Mouse (Mus musculus) embryo, embryonic 11.5 days (tissue): ENCODE results near the gene Rnase1.
"Not testable (repeated sequence)": the region's sequence is repeated elsewhere in the genome, so short reads cannot be mapped to it uniquely, and the experiment has no call there.

ENCODE experiments used
- DNase-seq: peaks from one replicate; pipeline ENCODE4 v3.0.0-alpha.2; 2012; ENCODE audit warnings: low read depth, low spot score

Gene Rnase1

GRCm38 (mm10) chr14:51140342-51140741 lies 6.2 kb downstream of the Rnase1 start:
- no peak for DNase-seq

- DNase-seq, result no peak
These were observed 14.2 kb downstream of the Rnase1 start for GRCm38 (mm10) chr14:51132372-51132771.

DNA sequence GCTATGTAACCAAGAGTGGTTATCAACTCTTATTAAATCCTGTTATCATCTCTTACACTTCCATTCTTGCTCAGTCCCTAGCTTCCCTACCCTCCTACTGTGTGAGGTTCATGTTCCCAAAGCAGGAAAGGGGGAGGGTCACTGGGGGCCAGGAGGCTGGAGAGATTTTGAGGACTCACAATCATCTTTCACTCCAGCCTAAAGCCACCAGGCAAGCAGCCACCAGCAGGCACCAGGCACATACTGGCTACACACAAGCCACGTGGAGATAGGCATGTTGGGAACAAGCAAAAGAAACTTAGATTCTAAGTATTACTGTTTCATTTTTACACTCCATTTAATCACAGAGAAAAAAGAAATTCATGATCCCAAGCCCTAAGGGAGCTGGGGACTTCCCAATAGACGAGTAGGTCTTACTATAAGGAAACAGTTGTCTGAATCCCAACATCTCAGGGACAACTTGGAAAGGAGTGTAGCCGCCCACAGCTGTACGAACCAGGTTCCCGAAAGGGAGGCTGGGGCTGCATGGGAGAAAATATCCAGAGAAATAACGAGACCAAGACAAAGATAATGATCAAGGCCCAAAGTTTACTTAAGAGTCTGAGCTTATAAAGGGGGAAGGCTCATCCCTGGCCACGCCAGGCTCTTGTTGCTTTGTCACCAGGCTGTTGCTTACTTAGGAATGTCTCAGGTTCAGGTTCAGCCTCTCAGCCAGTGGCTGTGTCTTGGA lies 15.3 kb downstream of the Rnase1 start:
- no peak for DNase-seq

GRCm38 (mm10) chr14:51130315-51130940 lies 16.2 kb downstream of the Rnase1 start:
- no peak for DNase-seq

DNA sequence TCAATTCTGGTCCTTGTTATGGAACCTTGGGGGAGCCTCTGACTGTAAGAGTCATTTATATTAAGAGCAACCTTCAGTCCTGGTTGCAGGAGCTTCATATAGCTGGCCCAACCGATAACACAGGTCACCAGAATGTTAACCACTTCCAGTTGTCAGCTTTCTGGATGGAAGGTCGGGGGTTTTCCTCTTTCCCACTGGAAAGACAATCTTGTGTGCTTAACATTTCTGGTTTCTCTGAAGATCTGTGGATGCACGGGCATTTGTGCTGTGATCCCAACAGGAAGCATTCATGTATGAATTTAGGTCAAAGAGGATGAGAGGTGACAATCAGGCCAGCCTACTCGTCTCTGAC lies 17.0 kb downstream of the Rnase1 start:
- DNase-seq, result no peak

GRCm38 (mm10) chr14:51128775-51129623 lies 17.6 kb downstream of the Rnase1 start:
- no peak for DNase-seq

- DNase-seq, result no peak
These were observed 18.8 kb downstream of the Rnase1 start for GRCm38 (mm10) chr14:51127648-51128258.

DNA sequence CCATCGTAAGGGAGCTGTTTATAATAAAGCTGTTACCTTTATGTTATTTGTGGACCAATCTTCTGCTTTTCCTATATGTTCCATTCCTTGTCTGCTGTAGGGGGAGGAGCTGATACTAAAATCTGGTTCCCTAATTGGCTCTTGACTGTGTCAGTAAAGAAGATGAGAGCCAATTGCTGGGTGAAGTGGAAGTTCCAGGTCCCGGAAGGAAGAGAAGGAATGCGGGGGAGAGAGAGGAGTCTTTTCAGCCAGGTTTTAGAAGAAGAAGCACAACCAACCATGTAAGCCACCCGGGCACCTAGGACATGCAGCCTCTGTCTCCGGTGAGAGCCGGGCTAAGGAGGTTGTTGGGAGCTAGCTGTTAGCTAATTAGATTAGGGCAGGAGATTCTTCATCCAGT lies 20.9 kb downstream of the Rnase1 start:
- no peak for DNase-seq

DNA sequence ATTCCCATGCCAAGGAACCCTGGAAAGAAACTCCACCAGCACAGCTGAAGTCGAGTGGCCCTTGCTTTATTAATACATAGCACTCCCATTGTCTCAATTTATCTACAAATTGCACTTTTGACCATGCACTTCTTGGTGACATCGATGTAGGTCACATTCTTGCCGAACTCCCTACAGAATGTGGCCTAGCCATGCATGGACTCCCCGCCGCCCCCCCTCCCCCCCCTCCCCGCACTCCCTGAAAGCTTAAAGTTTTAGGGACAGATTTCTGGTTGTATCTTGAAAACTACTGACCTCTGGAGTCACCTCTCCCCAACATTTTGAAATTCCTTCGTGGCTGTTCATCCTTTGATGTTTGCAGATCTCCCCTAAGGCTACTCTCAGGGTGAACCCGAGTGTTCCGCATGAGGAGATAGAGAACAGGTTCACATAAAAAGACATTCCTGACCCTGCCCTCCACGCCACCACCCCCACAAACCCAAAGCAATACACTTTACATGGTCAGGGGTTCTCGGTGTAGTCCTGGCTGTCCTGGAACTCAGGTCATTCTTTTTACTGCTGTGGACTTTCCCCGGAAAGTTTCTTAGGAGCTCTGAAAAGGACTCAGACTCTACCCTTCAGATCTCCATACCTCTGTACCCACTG lies 32.5 kb downstream of the Rnase1 start, which contains the start of gene Eddm3b:
Gene Eddm3b, plus strand, starts transcription at position 511 of the 645 bp plus-strand sequence.
- no peak for DNase-seq

- DNase-seq, result no peak
These were observed 33.1 kb downstream of the Rnase1 start for GRCm38 (mm10) chr14:51113476-51113875.

GRCm38 (mm10) chr14:51111966-51112365 lies 34.6 kb downstream of the Rnase1 start:
- no peak for DNase-seq

DNA sequence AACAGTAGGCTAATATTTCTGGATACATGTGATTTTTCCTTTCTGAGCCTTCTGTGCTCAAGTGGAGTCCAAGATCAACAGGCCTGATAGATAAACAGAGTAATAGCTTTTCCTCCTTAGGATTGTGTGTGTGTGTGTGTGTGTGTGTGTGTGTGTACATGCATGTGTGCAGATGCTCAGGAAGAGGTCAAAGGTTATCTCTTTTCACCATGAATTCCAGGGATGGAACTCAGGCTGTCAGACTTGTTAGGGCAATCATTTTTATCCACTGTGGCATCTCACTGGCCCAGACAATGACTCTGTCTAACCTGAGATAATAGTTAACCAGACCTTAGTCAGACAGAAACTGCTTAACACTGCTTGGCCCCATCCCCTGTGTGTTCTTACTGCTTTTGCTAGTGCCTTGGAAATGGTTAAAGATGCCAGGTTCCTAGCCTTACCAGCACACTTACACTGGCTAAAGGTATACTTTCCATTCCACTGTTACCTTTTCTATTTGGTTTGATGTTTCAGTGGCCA lies 40.1 kb downstream of the Rnase1 start:
- DNase-seq, result no peak

DNA sequence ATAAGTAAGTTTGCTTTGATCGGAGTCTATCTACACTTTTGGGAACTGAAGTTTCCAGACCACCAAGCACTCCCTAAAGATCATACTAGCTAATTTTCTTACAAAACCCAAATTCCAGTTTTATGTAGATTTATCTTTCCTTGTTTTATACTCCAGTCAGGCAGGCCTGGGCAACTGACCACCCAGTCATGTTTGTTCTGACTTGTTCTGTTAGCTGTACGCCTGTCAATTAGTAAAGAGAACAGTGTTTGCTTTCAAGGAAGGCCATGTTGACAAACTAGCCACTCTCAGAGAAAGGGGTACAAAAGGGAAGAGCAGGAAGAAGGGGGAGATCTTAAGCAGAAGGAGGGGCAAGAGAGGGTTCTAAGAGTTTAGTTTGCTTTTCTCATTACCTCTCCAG lies 42.2 kb downstream of the Rnase1 start:
- no peak for DNase-seq

DNA sequence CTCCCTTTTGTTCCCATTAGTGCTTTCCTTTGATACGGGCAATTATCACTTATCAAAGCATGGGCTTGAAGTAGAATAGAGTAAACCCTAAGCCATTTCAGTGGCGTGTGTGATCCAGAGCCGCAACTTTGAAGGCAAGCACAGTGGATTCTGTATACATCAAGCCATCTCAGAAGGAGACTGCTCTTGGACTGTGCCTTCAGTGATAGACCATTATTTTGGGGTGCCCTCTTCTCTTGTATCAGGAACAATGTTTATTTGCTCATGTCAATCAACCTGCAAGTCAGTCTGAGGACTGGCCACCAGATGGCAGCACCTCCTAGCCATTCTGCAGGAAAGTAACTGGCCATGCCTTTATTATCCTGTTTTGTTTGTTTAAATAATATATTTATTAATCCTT lies 43.4 kb downstream of the Rnase1 start:
- peak; percentile 35 for DNase-seq

GRCm38 (mm10) chr14:51101284-51101683 lies 45.3 kb downstream of the Rnase1 start:
- no peak for DNase-seq

- DNase-seq, result no peak
These were observed 47.7 kb downstream of the Rnase1 start for GRCm38 (mm10) chr14:51098921-51099320.

GRCm38 (mm10) chr14:51098300-51098699 lies 48.3 kb downstream of the Rnase1 start:
- not testable (repeated sequence) for DNase-seq

DNA sequence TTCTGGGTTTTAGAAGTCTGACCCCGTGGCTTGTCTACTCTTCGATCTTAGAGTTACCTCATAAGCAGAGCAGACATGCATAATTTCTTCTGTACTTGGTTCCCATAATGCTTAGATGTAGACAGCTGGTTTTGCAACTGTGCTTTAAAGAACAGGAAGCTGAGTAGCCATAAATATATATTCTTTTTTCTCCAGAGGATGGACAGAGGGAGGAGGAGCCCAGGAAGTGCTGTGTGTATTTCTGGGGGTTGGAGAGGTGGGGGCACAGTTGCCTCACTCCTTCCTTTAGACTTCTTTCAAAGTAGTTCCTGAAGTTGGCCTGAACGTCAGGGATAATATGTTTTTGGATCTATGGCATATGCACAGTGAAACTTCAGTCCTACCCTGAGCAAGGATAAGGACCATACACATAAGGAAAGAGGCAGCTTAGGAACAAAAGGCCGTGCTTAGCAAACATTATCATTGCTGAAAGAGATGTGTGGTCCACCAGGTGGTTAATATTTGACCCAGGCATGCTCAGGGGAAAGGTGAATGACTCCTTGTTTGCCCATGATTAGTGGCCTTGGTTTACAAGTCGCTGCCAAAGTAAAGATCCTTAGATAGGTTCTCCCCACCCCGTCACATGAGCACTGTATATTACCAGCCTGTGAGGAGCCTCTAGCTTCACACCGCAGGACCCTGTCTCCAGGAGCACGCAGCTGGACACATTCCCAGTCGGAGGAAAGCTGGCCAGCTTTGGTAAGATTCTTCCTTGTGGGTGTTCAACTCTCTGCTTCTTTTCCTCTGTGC lies 50.7 kb downstream of the Rnase1 start:
- DNase-seq, result no peak
